Mouse (Mus musculus) forelimb bud, embryonic 11.5 days (tissue): ENCODE results near the gene Pycard.
A peak's percentile ranks its signal among the peaks of the same experiment; 100 is the strongest.
"Not testable (repeated sequence)": the region's sequence is repeated elsewhere in the genome, so short reads cannot be mapped to it uniquely, and the experiment has no call there.

Experiments used
- DNase-seq: peaks from one replicate; pipeline ENCODE4 v3.0.0-alpha.2; 2012; ENCODE audit warnings: low read depth, low spot score

Pycard gene

DNA sequence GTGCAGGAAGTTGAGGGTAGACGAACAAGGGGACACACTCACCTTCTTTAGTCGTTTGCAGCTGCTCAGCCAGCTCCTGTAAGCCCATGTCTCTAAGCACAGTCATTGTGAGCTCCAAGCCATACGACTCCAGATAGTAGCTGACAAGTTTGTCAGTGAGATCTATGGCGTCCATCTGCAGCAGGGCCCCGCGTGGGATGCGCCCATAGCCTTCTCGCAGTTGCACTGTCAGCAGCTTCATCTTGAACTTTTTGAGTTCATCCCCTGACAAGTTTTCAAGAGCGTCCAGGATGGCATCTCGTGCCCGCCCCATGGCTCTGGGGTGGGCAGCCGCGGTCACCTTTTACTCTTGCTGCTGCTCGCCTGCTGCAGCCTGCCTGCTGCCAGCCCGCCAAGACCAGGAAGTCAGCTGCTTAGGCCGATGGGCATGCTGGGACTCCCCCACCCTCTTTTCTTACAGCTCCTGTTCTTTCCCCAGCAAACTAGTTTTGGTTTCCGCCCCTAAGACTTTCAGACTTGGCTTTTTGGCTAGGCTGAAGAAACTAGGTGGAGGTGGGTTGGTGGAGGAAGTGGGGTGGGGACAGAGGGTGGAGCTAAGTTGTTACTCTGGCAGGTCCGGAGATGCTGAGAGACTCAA, at the start of gene Pycard:
Gene Pycard (minus strand): TSS at position 527 of the 637 bp plus-strand sequence.
- DNase-seq, result no peak

DNA sequence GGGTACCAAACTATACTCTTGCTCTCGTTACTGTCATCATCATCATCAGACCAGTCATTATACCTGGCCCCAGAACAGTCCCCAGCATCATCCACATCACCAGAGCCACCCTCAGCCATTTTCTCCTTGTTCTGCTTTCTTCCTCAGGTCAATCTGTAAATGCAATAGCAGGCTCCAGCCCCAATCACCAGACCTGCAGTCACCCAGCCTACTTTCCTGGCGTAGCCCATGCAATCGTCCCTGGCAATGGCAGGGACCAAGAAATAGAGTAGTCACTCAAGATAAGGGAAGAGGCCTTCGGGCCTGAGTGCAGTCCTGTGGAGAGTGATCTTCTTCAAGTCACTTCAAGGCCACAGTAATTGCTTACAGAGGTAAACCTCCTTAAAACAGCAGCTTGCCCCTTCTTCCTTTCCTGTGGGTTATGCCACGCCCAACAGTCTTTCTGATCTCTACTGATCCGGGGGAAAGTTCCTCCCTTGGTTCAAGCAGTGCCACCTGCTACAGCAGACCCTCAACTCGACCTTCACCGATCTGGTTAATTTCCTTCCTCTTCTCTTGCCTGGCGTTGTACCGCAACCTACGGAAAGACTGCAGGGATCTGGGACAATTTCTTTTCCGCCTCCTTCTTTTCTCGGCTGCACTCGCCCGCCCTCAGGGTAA, 48.6 kb upstream of the Pycard start:
- not testable (repeated sequence) for DNase-seq

DNA sequence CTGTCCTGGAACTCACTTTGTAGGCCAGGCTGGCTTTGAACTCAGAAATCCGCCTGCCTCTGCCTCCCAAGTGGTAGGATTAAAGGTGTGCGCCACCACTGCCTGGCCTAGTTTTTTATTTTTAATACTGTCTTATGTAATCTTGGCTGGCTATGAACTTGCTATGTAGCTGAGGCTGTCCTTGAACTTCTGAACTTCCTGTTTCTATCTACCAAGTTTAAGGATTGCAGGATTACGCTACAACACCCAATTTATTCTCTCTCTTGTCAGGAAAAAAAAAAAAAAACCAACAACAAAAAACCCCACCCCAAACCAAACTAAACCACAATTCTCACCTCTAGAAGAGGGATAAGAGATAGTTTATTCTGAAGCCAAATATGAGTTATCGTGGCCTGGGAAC, 39.9 kb upstream of the Pycard start:
- DNase-seq, result no peak

DNA sequence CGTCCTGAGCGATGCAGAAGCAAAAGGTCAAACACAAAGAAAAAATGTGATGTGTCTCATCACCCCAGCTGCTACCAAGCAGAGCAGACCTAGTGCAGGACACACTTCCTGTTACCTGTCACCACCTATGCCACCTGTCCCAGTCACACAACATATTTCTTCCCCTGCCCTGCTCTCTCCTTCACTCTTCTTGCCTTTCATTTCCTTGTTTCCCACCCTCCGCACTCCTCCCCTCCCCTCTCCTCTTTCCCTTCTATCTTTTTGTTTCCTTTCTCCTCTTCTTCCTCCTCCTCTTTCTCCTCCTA, 39.3 kb upstream of the Pycard start:
- no peak for DNase-seq

DNA sequence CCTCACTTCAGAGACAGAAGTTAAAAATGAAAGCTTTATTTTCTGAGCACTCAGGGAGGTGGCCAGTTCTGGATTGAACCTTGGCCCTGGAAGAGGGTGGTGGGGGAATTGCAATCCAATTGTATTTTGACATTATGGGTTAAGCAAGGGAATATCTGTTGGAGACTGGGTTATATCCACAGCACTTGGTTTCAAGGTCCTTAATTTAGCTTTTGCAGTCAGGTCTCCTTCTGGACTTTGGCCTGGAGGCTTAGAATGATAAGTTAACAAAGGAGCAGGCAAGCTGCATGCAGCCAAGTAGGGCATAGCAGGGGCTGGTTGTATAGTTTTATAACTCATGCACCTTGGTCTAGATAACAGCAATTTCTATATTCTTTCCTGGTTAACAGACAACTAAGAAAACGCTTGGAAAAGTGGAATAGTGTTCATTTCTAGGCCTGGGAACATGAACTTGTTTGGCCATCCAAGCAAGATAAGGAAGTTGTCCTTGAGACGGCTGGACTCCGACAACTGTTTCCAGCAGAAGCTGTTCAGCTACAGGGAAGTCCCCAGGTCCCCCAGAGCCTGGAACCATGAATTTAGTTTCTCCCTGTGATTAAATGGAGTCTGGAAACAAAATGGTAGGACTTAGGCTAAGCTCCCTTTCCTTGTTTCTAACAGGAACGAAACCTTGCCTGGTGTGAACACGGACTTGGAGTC, 38.8 kb upstream of the Pycard start:
- no peak for DNase-seq

DNA sequence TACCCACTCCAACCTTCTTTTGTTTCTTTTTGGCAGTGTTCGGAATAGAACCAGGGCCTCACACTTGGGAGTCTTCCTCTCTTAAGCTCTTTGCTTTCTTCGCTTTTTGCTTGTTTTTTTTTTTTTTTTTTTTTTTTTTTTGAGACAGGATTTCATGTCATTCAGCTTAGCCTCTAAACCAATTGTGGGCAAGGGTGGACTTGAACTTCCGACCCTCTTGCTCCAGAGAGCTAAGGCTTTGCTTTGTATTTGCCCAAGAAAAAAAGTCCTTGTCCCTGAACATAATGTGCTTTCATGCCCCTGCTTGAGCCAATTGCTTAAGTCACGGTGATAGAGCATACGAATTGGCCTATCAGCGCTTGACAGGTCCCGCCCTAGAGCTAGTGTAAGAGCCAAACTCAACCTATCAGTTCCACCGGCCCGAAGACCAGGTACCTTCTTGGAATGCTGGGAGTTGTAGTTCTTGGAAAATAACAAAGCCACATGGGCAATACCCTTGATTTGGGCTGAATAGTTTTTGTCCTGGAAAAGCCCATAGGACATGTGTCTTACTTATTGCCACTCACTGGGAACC, 37.8 kb upstream of the Pycard start:
- peak; percentile 67 for DNase-seq

DNA sequence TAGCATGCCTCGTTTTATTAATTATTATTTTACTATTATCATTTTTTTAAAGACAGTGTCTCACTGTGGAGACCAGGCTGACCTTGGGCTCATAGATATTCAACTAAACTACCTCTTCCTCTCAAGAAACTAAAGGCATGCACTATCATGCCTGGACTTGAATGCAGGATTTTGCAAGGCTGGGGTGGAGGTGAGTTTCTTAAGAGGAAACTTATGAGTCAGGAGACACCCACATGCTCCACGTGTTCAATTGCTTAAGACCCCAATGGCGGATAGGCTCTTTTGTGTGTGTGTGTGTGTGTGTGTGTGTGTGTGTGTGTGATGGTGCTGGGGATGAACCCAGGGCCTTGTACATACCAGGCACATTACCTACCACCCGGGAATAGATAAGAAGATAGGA, 31.7 kb upstream of the Pycard start:
- DNase-seq, result no peak

DNA sequence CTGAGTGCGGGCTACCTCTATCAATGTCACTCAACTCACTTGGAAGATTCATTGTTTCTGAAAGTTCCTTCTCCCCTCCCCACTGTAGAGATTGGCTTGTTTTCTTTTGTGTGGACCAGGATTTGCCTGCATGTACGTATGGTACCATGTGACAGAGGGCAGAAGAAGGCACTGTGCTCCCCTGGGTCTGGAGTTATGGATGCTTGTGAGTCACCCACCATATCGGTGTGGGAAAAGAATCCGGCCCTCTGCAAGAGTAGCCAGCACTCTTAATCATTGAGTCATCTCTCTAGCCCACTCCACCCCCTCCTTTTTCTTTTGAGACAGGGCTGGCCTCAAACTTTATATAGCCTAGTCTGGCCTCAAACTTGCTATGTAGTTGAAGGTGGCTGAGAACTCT, 31.3 kb upstream of the Pycard start:
- no peak for DNase-seq

DNA sequence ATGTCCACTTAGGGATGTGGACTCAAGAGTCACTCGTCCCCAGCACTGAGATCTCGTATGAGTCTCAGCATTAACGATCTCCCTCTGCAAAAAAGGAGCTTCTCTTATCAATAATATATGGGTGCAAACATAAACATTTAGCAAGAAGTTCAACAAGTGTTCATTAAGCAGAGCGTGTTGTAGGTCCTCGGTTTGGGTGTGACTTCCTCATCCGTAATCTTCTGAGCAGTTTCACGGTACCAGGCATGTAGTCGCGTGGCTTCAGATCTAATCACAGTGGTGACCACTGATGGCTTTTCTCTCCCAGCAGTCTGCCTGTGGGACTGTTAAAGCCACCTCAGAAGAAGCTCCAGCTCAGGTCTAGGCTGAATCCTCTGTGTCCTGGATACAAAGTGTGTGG, 30.7 kb upstream of the Pycard start:
- DNase-seq, result no peak

DNA sequence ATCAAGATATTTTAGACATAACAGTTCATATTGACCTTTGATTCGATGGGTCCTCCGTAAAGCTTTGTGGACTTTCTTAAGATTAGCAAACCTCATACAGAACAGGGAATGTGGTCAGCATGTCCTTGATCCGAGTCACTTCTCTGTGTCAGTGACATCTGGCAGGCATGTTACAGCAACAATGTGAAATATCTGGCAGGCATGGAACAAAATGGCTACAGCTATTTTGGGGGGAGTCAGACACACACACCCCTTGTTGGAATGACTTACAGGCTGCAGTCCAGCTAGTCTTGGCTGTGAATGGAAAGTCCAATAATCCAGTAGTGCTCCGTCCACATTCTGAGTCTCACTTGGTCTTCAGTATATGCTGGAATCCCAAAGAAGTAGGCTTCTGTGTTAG, 29.9 kb upstream of the Pycard start:
- no peak for DNase-seq

DNA sequence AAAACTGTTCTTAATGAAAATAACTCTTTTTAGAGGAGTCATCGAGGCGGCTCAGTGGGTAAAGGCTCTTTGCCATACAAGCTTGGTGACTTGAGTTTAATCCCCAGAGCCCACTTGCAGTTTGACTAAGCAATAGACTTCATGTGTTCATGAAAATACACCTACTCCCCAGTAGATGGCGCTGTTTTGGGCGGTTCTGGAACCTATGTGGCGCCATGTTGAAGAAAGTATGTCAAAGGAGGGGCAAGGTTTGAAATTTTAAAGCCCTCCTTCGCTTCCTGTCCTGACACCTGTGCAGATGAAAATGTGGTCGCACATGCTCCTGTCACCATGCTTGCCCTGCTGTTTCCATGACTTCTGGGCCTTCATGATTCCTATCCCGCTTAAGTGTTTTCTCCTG, 29.3 kb upstream of the Pycard start:
- no peak for DNase-seq

DNA sequence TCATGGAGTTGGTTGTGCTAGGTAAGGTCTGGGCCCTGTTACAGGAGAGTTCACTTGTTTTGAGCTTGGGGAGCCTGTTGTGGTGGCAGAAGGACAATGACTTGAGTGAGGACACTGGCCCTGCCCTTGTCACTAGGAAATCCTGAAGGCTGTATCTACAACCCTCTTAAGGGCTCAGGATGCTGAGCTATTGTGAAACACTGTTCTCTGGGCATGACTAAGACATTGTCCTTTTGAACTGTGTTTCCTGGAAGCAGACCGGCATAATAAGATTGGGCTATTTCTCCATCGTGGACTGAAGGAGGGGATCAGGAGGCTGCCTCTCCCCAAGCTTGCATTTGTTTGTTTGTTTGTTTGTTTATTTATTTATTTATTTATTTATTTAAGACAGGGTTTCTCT, 25.5 kb upstream of the Pycard start:
- no peak for DNase-seq

DNA sequence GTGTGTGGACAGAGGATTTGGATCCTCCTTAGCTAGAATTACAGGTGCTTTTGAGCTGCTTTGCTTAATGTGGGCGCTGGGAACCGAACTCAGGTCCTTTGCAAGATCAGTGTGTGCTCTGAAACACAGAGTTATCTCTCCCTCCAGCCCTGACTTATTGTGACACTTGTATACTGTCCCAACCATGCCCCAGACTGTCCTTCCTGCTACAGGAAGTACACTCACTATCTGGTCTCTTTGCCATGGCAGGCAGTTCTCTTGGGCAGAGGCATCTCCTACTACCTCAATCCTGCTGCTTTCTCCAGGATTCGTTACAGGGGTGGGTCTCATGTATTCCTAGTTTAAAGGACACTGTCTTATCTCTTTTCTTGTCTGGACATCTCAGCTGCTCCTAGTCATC, 24.6 kb upstream of the Pycard start:
- DNase-seq, result no peak

DNA sequence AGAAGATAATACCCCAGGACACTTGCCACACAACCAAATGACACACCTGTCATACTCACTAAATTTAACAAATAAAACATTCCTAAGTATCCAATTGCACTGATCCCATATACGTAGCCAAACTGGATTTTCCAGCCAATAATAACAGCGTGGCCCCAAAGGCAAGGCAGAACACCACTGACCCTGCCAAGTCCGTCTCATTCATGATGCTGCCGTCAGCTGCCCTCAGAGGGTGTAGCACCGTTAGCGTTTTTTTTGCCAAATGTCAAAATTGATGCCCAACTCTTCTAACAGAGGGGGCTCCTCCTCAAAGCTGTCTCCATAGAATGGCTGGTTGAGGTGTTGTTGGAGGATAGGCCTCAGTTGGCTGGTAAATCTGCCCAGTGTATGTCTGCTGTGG, 23.0 kb upstream of the Pycard start:
- no peak for DNase-seq

DNA sequence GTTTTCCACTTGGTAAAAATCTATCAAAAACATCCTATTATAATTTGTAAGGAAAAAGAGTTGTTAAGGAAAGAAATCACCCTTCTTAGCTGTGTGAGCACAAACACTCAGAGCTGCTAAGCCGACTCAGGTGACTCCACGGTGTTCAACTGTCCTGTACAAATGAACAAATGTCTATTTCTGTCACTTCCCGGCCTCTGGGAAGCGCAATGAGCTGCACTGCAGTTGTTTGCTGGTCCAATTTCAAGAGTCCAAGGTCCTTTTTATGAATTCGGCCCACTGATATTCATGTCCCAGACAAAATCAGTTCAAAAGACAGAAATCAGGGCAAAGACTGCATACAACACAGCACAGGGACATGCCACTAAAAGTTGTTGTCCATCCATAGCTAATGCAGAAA, 22.5 kb upstream of the Pycard start:
- not testable (repeated sequence) for DNase-seq

DNA sequence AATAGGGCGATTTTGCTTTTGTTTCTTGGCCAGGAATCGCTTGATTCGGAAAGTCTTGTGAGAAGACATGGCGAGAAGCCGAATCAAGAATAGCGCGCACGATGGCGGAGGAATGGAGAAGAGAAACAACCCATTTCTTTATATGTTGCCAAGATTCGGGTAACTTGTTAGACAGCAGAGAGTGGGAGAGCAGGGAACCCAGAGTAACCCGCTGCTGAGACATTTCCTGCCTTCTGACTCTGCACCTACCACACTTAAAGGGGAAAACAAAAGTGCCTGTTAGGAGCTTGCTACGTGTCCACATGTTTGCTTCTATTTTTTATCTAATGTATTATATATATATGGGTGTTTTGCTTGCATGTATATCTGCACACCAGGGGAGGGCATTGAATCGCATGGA, 19.4 kb upstream of the Pycard start:
- DNase-seq, result no peak

DNA sequence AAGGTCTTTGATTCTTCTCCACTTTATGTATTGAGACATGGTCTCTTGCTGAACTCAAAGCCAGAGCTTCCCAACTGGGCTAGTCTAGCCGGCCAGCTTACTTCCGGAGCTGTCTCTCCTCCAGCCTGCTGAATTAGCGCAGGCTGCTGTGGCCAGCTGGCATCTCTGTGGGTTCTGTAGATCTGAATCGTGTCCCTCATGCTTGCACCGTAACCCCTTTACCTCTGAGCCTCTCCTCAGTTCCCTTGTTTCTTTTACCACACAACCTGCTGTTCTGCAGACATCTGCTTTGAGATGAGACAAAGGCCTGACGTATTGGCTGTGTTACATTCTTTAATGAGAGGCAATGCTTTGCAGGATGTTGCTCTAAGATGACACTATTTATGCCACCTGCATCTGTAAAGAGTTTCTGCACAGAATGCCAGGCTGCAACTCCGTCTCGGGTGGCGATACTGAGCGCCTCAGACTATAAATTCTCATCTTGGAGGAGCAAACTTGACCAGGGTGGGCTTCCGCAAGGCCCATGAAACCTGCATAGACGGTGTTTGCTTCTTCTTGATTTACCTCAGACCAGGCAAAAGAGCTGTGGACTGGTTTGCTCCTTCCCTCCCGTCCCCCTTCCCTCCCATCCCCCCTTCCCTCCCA, 18.6 kb upstream of the Pycard start:
- no peak for DNase-seq

DNA sequence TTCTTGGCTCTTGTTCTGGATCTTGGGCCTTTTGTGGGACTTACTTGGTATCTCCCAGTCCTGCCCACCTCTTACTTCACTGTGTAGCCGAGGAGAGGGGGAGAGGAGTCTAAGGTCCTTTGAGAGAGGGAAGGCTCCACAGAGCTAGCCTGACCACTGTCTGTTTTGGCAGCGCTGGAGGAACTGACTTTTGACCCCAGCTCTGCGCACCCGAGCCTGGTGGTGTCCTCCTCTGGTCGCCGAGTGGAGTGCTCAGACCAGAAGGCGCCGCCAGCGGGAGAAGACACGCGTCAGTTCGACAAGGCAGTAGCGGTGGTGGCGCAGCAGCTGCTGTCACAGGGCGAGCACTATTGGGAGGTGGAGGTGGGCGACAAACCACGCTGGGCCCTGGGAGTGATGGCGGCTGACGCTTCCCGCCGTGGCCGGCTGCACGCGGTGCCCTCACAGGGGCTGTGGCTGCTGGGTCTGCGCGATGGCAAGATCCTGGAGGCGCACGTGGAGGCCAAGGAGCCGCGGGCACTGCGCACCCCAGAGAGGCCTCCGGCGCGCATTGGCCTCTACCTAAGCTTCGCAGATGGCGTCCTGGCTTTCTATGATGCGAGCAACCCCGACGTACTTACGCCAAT, 16.2 kb upstream of the Pycard start:
- no peak for DNase-seq

DNA sequence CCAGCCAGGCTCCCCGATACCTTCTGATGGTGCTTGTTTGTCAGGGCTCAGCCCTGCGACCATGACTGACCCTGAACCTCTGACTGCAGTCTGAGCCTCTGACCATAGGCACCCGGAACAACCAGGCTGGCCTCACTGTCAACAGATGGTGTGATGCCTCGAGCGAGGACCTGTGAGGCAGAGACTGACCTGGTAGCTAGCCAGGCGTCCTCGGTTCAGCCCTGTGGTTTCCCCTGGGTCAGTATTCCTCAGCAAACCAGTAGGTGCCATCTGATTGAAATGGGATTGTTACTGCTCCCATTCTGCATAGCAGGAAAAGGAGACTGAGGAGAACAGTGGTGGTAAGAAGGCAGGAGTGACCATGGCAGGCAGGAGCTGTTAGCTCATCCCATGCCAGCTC, 12.5 kb upstream of the Pycard start:
- no peak for DNase-seq

DNA sequence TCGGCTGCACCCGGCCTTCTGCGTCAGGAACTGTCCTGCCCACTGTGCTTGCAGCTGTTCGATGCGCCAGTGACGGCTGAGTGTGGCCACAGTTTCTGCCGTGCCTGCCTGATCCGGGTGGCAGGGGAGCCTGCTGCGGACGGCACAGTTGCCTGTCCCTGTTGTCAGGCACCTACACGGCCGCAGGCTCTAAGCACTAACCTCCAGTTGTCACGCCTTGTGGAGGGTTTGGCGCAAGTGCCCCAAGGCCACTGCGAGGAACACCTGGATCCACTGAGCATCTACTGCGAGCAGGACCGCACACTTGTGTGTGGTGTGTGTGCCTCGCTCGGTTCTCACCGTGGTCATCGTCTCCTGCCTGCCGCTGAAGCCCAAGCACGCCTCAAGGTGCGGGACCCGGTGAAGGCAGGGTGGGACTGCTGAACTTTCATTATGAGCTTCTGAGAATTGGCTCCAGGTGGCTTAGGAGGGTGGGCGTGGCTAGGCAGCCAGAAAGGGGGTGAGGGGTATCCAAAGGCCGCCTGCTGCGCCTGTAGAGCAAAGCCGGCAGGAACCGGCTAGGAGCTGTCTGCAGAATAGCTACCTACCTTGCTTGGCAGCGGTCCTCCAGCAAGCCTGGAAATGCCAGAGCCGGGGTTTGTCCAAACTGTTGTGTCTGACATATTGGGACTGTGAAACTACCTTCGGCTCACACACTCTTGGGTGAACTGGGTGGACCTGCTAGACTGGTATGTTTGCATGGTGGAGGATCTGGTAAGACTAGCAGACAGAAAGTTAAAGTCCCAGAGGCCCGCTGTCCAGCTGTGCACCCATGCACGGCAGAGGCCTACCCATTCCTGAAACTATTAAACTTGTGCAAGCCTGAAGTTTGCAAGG, 11.1 kb upstream of the Pycard start:
- peak; percentile 59 for DNase-seq

DNA sequence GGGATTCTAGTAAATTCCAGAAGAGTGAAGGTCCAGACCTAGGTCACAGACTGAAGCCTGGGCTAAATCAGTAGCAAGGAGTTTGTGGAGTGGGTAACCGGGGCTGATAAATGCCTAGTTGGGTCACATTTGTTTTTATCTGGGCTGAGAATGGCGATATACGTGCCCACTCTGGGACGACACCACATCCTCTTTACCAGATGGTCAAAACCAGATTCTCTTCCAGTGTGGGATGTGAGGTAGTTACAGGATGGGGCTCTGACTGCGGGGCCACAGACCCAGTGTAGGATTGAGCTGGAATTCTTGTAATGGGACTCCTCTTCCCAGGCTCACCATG, 10.5 kb upstream of the Pycard start:
- no peak for DNase-seq
